Mouse (Mus musculus): ENCODE results near the gene Krtap9-3.

- no peak for TF ChIP-seq CTCF (IDR thresholded peaks at IDR 0.05; ENCODE audit: borderline replicate concordance, control insufficient read depth, extremely low read depth, insufficient read depth, low read length, poor library complexity)
- no peak for TF ChIP-seq POLR2A (IDR thresholded peaks at IDR 0.05; ENCODE audit: control insufficient read depth, extremely low read depth, insufficient read depth, low read length, poor library complexity)
Observed at GRCm38 (mm10) chr11:99547892-99548291, 50.0 kb downstream of the Krtap9-3 start.
